Mouse (Mus musculus) heart, postnatal 10 days (tissue): Measurements from ENCODE around the gene Btd. TPM values are rescaled to one million over a fixed set of nuclear protein-coding genes. Genes with fewer than 3 reads are reported as not detected.
A peak's percentile ranks its signal among the peaks of the same experiment; 100 is the strongest.
"Not testable (repeated sequence)": the region's sequence is repeated elsewhere in the genome, so short reads cannot be mapped to it uniquely, and the experiment has no call there.

Experiments used
- DNase-seq, 2 experiments: peaks; one replicate each; pipeline ENCODE4 v3.0.0; 2021
- intact Hi-C: fragments of 180-260 bp; cut with DNase I; formaldehyde crosslinking; loops from one replicate; pipeline ENCODE4 v1.15.1; 2025
- total RNA-seq, 2 experiments: library from RNA; stranded (reverse); gene quantifications; 2 replicates each; pipeline ENCODE4 v1.2.3; 2021

The Btd gene
- total RNA-seq = 10 to 100 TPM; 14.5 to 15.0 TPM

DNA sequence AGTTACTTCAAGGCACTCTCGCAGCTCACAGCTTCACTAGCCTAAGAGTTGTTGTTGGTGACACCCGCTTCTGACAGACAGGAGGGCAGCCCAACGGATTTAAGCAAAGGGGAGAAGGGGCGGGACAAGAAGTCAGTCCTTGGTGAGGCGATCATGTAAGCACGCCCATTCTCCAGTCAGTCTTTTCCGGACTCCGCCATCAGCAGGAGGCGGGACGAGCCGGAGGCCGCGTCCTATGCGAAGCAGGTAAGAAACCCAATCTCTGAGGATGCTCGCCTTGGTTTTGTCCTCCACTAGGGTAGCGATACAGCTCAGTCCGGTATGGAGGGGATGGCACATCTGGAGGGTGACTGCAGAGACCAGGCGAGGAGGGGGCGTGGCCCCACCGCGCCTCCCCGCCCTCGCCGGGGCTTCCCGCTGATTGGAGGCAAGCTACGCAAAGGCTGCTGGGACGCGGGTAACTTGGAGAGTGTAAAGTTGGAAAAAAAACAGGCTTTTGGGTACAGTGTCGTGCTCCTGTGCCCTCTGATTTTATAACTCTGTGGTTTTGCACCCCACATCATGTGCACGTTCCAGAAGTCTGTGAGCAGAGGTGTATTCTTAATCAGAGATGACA lies at the start of gene Btd, which contains the start of gene Hacl1:
Btd (plus strand) TSS at position 139 of the 616 bp plus-strand sequence.
Hacl1 (minus strand) TSS at position 397 of the 616 bp plus-strand sequence.
- intact Hi-C loops = loop anchor here (5.0 kb wide), 1 partner anchor 441 kb away; no protein-coding TSS in a partner anchor
- DNase-seq = peak; percentile 94 to 95

DNA sequence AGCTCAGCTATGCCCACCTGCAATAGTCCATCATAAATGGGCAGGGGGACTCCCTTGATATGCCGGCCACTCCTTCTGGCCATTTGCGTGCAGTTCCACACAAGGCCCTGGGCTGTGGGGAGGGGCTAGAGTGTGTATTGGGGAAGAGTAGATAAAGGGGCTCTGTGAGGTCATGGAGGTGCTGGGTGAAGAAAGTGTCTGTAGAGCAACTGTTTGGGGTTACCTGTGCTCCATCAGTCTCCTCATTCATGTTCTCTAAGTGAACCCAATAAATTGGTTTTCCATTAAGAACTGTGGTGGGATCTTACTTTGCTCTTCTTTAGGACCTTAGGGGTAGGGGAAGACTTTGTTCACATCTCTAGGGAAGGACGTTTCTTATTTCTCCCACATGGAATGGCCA lies 49.6 kb upstream of the Btd start, which contains the start of gene Colq:
Colq (minus strand) TSS at position 101 of the 400 bp plus-strand sequence.
- no peak for DNase-seq
- intact Hi-C loops = no loop called here

DNA sequence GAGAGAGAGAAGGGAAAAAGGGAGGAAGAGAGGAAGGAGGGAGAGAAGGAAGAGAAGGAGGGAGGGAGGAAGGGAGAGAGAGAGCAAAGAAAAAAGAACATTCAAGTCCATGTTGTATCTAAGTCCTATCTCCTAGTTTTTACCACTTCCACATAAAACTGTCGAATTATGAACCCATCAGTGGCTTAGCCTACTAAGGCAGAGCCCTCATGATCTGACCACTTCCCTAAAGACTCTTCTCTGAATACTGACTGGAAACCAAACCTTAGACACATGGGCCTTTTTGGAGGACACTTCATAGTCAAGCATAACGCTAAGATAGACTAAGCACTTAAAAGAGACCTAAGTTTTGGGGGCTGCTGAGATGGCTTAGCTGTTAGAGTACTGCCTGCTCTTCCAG lies 47.8 kb upstream of the Btd start:
- DNase-seq = no peak
- intact Hi-C loops = no loop called here

DNA sequence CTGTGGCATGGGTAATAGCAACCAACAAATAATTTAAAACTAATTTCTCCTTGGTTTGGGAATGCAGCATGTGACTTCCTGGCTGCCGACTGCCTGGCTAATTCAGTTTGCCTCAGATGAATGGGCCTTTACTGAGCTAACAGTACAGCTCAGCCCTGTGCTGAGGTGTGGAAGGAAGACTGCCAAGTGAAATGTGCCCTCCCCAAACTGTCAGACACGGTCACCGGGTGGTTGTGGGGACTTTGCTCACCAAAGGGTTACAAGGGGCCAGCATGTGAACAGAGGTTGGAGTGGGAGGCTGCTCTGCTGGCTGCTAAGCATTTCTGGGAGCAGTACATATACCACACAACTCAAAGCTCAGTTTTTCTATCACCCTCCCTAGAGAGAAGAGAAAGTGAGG lies 46.1 kb upstream of the Btd start:
- no peak for DNase-seq
- intact Hi-C loops = no loop called here

DNA sequence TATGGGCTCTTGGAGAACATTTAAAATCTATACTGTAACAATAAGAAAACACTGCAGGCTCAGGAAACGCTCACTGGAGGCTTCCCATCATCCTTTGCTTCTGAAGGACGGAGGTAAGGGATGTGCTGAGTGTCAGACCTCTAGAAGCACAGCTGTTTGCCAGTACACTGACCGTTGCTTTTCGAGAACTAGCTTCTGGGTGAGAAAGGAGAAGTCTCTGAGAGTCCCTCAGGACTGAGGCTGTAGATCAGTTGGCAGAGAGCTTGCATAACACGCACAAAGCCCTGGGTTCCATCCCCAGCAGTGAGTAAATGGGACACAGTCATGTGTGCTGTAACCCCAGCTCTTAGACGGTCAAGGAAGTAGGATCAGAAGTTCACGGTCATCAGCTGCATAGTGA lies 44.4 kb upstream of the Btd start:
- DNase-seq = no peak
- intact Hi-C loops = no loop called here

DNA sequence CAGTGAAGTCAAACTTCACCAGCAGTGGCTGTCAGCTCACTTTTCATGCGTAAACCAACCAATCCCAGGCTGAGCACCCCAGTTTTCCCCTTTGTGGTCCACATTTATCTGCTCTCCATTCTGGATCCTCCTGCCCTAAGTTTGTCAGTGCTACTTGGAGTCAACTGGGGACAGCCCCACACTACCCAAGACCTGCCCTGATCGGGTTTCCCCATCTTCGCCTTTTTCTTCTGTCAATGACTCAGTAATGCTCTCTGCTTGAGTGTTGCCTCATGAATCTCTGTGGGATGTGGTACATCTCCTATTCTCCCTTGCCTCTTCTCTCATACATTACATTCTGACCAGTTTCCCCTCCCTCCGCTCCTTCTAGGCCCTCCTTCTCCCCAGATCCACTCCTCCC lies 43.4 kb upstream of the Btd start:
- intact Hi-C loops = no loop called here
- DNase-seq = no peak

DNA sequence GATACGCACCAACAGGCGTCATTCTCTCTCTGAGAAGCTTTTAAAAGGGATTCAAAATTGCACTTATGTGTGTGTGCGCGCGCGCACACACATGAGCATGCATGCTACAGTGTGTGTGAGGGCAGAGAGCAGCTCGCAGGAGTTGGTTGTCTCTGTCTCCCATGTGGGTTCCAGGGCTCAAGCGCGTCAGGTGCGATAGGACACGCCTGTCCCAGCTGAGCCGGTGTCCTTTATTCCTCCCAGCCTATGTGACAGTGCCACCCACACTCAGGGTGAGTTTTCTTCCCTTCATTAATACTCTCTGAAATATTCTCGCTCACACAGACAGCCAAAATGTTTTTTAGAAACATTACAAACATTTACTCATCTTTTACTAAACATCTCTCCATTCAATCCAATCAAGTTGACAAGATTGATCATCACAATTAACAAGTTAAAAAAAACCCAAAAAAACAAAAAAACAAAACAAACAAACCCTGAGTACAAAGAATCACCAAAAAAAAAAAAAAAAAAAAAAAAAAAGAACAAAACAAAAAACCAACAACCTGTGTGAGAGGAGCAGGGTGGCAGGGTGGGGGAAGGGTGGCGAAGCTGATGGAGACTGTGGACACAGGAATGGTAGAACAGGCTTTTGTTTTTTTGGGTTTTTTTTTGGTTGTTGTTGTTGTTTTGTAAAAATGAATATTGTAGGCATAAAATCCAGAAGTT lies 38.8 kb upstream of the Btd start:
- no peak for DNase-seq
- intact Hi-C loops = loop anchor here (5.0 to 10.0 kb wide), 2 partner anchors 45 to 237 kb away; no protein-coding TSS in a partner anchor

DNA sequence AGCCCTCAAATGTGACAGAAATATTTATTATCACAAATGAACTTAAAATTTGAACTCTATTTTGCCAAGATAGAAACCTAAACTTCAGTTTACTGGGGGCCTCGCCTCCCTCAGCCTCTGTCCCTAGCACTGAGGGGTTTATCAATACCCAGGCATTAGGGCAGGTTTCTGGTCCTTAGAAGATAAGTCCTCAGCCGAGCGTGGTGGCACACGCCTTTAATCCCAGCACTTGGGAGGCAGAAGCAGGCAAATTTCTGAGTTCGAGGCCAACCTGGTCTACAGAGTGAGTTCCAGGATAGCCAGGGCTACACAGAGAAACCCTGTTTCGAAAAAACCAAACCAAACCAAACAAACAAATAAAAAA lies 38.2 kb upstream of the Btd start:
- intact Hi-C loops = loop anchor here (5.0 to 10.0 kb wide), 2 partner anchors 45 to 238 kb away; no protein-coding TSS in a partner anchor
- not testable (repeated sequence) for DNase-seq

DNA sequence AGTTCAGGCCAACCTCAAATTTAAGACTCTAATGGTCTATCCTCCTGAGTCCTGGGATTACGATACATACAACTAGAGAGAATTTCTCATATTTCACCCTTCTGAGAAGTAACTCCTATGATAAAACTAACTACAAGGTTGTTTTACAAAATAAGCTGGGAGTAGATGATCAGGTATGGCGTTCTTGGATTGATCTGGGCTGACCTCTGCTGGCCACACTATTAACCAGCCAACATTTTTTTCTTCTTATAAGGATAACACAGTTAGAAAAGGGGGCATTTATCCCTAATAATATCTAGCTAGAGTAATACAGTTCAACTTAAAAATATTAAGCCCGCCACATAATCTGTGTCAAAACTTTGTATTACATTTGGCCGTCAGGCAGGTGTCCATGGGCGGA lies 35.9 kb upstream of the Btd start:
- DNase-seq = peak; percentile 49 to 64
- intact Hi-C loops = loop anchor here (1.0 to 10.0 kb wide), 3 partner anchors 48 to 240 kb away; no protein-coding TSS in a partner anchor

DNA sequence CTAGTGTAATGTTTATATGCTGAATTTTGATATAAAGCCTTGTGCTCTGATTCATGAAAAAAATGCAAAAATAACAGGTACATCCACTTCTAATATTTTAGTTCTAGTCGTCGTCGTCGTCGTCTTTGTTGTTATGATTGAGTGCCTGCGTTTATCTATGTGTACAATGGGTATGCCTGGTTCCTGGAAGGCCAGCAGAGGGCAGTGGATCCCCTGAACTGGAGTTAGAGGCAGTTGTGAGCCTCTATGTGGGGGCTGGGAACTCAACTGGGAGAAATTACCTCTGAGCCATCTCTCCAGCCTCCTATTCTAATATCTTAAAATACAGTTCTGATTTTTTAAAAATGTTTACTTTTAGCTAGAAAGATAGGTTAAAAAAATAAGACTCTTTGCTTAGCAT lies 35.3 kb upstream of the Btd start:
- peak in 1 of 2 experiments; percentile 18 for DNase-seq
- intact Hi-C loops = loop anchor here (1.0 to 10.0 kb wide), 2 partner anchors 86 to 241 kb away; no protein-coding TSS in a partner anchor

DNA sequence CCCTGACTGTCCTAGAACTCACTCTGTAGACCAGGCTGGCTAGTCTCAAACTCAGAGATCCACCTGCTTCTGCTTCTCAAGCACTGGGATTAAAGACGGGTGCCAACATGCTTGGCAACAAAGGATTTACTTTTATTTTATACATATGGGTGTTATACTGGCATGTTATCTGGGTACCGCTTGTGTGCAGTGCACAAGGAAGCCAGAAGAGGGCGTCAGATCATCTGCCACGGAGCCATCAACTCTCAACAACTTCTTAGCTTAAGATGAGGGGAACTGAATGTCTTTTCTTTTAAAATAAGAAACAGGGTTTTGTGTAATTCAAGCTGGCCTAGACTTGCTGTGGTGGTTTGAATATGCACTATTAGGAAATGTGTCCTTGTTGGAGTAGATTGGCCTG lies 28.8 kb upstream of the Btd start:
- intact Hi-C loops = no loop called here

DNA sequence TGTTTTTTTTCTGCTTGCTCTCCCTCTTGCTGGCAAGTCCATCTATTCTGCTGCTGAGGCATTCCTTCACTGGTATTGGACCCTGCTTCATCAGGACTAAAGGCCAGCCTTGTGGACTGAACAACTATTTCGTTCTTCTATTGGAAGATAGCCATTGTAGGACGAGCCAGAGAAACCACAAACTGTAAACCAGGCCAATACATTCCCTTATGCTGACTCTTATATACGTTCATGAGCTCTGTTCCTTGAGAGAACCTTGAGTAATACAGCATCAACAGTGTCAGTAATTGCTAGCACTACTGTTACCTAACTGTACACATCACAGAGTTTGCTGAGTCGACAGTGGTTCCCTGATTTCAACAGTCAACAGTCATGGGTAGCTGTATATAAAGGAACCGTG lies 27.2 kb upstream of the Btd start:
- intact Hi-C loops = no loop called here
- no peak for DNase-seq

More for the DNA sequence above, 28.8 kb upstream of the Btd start:
- no peak for DNase-seq

DNA sequence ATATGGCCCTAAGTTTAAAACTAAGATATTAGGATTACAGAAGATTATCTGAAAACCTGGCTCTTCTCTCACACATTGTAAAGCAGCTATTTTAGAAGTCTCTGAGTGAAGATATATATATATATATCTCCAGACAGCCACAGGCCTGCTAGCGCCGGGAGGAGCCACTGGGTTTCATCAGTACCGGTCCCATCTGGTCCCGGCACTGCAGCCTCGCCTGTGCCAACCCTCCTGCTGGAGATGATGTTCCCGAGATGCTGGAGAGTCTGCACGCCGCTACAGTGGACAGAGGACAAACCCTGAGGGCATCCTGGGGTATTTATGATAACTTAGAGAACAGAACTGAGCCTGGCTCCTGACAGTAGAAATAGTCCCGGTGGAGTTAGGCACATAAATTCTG lies 23.6 kb upstream of the Btd start:
- DNase-seq = no peak
- intact Hi-C loops = no loop called here

DNA sequence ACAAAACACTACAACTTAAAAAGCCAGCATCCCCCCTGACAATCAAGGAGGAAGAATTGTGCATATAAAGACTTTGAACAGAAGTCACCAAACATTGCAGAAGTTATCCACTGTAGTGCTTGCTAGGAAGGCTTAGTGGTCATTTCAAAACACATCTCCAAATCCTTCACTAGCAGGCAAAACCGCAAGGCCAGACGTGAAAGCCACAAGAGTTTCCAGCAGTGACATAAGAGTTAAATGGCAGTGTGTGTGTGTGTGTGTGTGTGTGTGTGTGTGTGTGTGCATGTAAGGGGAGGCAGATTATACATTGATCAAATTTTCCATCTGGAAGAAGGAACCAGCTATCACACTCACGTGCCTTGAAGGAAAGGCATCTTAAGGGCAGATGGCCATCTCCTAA lies 22.8 kb upstream of the Btd start:
- intact Hi-C loops = no loop called here
- no peak for DNase-seq

DNA sequence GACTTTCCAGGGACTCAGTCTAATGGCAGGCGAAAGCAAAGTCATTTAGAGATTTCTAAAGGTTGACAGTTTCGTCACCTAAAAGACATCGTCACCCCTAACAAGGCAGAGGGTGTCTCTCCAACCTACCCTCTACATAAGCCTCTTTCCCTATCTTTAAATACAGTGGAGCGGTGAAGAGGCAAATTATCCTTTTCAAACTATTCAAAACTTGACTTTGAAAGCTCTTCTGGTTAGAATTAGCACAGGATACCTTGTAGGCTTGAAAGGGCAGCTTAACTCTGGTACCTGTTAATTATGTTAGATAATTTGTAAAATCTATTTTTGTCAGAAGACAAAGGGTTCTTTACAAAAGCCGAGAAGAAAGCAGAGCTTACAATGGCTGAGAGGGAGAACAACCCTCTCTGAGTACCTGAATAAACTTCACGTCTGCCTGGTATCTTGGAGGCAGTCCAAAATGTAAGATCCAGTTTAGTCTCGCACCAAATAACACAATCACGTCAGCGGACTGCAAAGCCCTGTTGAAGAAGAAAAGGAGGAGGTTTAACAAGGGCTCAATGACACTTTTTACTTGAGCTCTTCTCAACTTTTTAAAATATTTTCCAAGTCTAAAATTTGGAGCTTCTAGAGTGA lies 20.1 kb upstream of the Btd start:
- DNase-seq = no peak
- intact Hi-C loops = no loop called here

DNA sequence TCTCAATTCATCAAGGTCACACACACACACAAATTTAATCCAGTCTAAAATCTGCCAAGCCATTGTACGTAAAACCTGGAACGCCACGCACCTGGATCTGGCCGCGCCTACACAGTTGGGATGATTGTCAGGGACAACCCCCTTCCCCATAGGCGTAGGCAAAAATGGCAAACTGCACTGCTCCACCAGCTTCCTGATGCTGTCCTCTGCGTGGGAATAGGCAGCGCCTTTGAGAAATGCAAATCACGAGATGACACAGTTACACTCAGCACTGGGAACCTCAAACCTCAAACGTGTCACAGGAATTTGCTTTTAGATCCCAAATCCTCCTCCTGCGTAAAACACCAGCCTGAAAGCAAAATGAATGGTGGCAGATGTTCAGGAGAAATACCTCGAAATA lies 18.1 kb upstream of the Btd start:
- intact Hi-C loops = no loop called here
- DNase-seq = no peak

DNA sequence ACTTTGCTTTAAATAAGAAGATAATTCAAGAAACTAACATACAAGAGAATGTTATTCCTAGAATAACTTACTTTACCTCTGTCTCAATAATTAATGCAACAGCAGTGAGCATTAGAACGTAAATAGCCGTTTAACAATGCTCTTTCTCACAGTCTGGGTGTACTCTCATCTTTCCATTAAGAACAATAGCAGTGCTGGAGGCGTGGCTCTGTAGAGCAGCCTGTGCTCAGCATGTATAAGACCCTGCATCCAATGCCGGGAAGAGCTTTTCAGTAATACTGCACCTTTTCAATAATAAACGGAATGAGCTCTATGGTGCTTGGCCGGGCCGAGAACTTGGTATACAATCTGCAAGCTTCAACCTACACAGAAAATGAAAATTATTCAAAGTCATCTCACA lies 10.2 kb upstream of the Btd start:
- intact Hi-C loops = no loop called here

DNA sequence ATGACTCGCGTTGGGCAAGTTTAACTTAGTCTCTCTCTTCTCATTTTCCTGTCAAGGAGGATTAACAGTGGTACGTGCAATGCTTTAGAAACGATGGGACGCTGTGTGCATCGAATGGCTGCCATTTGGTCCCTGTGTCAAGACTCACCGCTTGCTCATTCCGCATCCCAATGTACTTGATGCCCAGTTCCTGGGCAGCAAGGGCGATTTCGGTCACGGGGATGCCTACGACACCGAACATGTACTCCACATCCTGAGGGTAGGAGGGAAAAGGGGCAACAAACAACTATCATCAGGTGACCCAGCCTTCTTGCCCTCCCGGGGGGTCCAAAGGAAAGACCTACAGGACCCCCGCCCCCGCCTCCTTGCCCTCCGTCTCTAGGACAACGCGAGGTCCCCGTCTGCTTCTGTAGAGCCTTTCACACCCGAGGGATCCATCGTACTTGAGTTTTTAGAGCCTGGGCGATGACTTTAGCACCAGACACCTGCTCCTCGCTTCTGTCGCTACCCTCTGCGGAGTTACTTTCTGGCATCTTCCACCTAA lies 410 bp upstream of the Btd start, which contains the start of gene Gm49387:
Gm49387 (minus strand) TSS at position 533 of the 544 bp plus-strand sequence.
- peak in 1 of 2 experiments; percentile 41 for DNase-seq
- intact Hi-C loops = loop anchor here (5.0 kb wide), 1 partner anchor 442 kb away; no protein-coding TSS in a partner anchor

More for the DNA sequence above, 10.2 kb upstream of the Btd start:
- DNase-seq = no peak

DNA sequence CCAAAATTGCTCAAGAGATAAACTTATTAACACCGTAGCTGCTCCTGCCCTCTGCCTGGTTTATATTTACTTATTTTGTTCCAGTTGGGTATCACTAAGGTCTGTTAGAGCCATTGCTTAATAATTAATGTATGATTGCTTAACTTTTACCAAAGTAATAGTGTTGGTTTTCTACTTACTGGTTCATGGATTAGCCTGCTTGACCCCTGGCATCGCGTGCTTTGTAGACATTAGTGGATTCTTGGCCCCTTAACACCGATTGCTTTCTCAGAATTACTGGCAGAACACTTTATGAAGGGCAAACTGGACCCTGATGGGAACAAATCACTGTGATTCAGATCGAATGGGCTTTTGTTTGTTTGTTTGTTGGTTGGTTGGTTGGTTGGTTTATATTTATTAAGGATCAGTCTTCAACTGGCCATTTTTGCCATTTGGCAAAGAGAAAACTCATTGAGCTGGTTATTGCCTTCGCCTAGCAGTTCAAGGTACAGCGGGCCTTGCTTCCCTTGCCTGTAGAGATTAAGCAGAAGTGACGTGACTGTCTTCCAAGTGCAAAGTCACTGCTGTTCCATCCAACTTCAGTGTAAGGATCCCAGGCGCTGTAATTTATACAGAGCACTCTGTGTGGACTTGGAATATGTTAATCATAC lies 803 bp downstream of the Btd start:
- intact Hi-C loops = loop anchor here (5.0 kb wide), 1 partner anchor 441 kb away; no protein-coding TSS in a partner anchor
- DNase-seq = no peak

DNA sequence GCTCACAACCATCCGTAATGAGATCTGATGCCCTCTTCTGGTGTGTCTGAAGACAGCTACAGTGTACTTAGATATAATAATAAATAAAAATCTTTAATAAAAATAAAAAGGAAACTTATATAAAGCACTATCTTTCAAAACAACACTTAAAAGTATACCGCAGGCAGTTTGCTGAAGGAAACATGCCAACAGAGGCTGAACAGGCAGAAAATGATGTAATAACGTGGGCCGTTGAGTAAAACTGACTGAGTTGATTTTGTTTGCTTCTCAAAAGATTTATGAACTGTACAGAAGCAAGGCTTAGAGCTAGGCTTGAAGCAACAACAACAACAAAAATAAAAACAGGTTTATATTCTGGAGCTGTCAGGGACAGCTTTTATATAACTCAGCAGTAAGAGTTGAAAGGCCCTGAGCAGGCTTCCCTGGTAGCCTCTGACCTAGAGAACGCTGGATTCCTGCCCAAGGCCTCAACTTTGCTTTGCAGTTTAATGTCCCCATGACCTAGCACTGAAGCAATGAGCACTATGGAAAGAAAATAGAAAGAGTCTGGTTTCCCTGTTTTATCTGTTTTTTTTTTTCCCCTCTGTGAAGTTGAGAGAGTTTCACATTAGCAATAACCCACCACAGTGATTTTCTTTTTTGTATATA lies 3.5 kb downstream of the Btd start:
- intact Hi-C loops = loop anchor here (5.0 kb wide), 1 partner anchor 438 kb away; no protein-coding TSS in a partner anchor

More for the DNA sequence above, 3.5 kb downstream of the Btd start:
- DNase-seq = no peak
